Mouse (Mus musculus): ENCODE results near the gene Zfp106.

DNA sequence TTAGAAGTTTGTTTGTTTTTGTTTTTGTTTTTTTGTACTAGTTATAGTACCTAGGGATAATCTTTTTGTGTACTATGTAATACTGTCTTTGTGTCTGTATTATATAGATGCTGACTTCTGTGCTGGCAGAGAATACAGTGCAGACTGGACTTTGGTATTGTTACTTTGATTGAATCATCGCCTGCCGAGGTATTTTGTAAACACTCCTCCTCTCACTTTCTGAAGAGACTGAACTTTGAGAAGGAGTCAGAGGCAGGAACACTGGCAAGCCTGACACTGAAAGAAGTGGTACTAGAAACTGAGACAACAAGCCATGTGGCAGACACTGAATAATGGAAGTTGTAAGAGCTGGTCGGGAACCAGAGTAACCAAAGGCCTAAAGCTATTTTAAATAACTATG, 6.8 kb downstream of the Zfp106 start:
- TF ChIP-seq POLR2A (IDR thresholded peaks at IDR 0.05; ENCODE audit: insufficient read depth, low read length) (no peak), CTCF (IDR thresholded peaks at IDR 0.05; ENCODE audit: low read depth, low read length) (no peak)
